Mouse (Mus musculus): ENCODE data around the gene Fgr.

Fgr gene

DNA sequence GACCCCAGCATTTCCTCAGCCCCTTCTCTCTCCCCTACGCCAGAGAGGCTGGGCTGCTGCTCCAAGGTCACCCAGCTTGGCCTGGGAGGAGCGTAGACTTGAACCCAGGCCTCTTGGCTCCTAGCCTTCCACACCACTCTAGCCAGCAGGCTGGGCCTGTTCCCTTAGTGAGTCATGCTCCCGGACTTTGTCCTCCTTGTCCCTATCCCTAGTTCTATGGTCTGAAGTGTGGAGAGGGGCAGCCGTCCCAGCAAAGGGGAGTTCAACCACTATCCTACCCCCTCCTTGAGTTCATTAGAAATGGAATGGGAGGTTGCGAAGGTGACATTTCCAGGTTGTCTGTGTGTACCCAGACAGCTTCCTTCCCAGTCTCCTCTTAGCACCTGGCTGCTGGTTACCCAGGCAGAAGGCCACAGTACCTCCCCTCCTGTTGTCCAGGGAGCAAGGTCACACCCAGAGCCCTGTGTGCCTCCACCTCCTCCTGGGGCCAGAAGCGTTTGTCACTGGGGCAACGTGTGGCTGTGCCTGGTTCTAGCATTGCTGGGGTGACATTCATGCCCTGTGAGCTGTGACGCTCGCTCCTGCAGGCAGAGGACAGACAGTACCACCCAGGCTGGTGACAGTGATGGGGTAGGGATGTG is 76.4 kb downstream of the Fgr start:
- no peak for DNase-seq (ENCODE audit: extremely low spot score, low read depth, low spot score)

DNA sequence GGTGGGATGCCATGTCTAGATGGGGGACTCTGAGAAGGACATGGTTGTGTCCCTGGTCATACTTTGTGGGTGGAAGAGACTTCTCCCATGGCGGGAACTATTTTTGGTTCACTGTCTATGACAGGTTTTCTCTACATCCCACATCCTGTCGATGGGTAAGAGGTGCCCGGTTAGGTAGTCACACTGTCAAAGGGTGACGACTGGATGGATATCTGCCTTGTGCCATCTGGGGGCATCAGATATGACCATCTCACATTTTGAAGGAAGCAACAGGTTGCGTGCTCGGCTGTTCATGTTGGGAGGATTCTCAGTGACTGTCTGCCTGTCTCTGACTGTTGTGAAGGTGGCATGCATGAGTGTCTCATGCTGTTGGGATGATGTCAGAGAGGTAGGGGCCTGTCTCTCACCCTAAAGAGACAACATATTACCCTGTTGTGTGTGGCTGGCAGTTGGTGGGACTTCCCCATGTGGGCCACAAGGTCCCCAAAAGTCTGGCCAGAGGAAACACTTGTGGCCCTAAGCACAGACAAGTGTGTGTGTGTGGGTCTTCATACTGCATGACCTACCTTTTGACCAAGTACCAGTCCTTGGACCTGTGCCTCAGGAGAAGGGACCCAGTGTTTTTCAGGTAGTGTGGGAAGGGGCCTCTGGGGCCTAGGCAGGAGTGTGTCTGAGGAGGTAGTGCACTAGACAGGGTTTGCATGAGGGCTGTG is 77.1 kb downstream of the Fgr start:
- DNase-seq (ENCODE audit: extremely low spot score, low read depth, low spot score), result no peak

DNA sequence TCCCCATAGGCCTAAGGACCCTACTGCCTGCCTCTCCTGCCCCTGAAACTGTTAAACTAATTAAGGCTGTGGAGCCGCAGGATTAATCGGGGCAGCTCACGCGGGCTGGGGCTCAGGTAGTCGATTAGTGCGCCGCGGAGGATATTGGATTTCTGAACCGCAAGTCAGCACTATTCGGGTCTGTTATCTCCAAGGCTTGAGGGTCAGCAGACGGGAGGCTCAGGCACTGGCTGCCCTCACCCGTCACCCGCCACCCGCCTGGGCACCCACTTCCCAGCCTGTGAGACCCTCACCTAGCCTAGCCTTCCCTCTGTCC is 77.6 kb downstream of the Fgr start:
- no peak for DNase-seq (ENCODE audit: extremely low spot score, low read depth, low spot score)
